Mouse (Mus musculus) lung, embryonic 16.5 days (tissue): Measurements from ENCODE around the gene Rtl9. TPM values are rescaled to one million over a fixed set of nuclear protein-coding genes. Genes with fewer than 3 reads are reported as not detected.

ENCODE experiments used
- polyA plus RNA-seq: library from polyadenylated mRNA; unstranded; fragments of >200 nt; fragmentation: Nextera tagmentation; extraction: Ambion mirVana; gene quantifications from 2 replicates; pipeline ENCODE4 v1.2.1, GENCODE M21; 2015

Rtl9 gene
- polyA plus RNA-seq, 1 experiment from 2014 or later, result 0.34 TPM

Other genes starting within 250 kb of the Rtl9 start
- 8.5 and 9.3 TPM in 2 replicates for gene Ammecr1, start 132.9 kb upstream of the Rtl9 start, polyA plus RNA-seq